Mouse (Mus musculus) hindbrain, embryonic 14.5 days (tissue): ENCODE data around the gene Nt5c1a. TPM values are rescaled to one million over a fixed set of nuclear protein-coding genes. Genes with fewer than 3 reads are reported as not detected.

Experiments
- ATAC-seq: fragments of 200-750 bp; cut with Nextera tagmentation; 2 replicates; pipeline ENCODE4 v1.8.0; 2017; ENCODE audit warnings: moderate number of reproducible peaks, mild to moderate bottlenecking, moderate TSS enrichment, moderate library complexity; ENCODE audit not compliant: low FRiP score
- DNase-seq: peaks from one replicate; pipeline ENCODE4 v3.0.0-alpha.2; 2015; ENCODE audit warnings: low spot score
- H3K27ac ChIP-seq: fragments of 300-500 bp; sonication (generic); 2 replicates; pipeline ENCODE4 v1.5.1; 2014; ENCODE audit warnings: mild to moderate bottlenecking, moderate library complexity
- H3K27me3 ChIP-seq: fragments of 300-500 bp; sonication (generic); 2 replicates; pipeline ENCODE4 v1.6.1; 2014; ENCODE audit warnings: mild to moderate bottlenecking, low read length, mixed read lengths; ENCODE audit not compliant: control insufficient read depth, insufficient read depth
- H3K36me3 ChIP-seq: fragments of 300-500 bp; sonication (generic); replicated peaks from 2 replicates; pipeline ENCODE4 v1.6.1; 2014; ENCODE audit not compliant: control insufficient read depth, insufficient read depth
- H3K4me1 ChIP-seq: fragments of 300-500 bp; sonication (generic); replicated peaks from 2 replicates; pipeline ENCODE4 v1.6.1; 2014; ENCODE audit warnings: antibody characterized with exemption, low read length, mixed read lengths; ENCODE audit not compliant: control insufficient read depth, insufficient read depth
- H3K4me2 ChIP-seq: fragments of 300-500 bp; sonication (generic); replicated peaks from 2 replicates; pipeline ENCODE4 v1.6.1; 2014; ENCODE audit warnings: mild to moderate bottlenecking, moderate library complexity
- H3K4me3 ChIP-seq: fragments of 300-500 bp; sonication (generic); replicated peaks from 2 replicates; pipeline ENCODE4 v1.5.1; 2014; ENCODE audit warnings: mild to moderate bottlenecking, low read length
- H3K9ac ChIP-seq: fragments of 300-500 bp; sonication (generic); 2 replicates; pipeline ENCODE4 v1.6.1; 2014
- H3K9me3 ChIP-seq: fragments of 300-500 bp; sonication (generic); 2 replicates; pipeline ENCODE4 v1.6.1; 2016; ENCODE audit warnings: low read length; ENCODE audit not compliant: control insufficient read depth
- WGBS: fragments of 180-500 bp; shearing (Covaris S2); extraction: QIAGEN DNeasy Blood & Tissue Kit; methylation state at CpG from one replicate; pipeline ENCODE4 v1.1.7; 2014; 5-methylcytosine and 5-hydroxymethylcytosine counted together
- polyA plus RNA-seq: library from polyadenylated mRNA; unstranded; fragments of >200 nt; fragmentation: Nextera tagmentation; extraction: Ambion mirVana; gene quantifications from 2 replicates; pipeline ENCODE4 v1.2.1, GENCODE M21; 2014

Gene Nt5c1a
- polyA plus RNA-seq, 1 experiment from 2014 or later: not detected

DNA sequence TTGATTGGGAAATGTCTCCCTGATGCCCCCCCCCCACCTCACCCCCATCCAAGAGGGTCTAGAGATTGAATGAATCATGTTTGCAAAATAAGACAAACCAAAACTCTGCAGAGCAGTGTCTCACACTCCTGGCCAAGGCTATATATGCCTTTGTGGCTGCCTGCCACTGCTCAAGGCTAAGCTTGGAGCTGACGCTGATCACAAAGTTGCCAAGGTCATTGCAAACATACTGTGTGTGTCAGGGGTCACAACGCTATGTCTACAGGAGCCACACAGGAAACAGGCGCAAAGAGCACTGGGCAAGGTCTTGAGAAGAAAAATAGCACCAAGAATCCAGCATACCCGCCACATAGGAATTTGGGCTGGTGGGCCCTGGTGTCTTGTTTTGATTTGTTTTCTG is 19.3 kb downstream of the Nt5c1a start:
- Histone ChIP-seq H3K9me3 (no peaks in the 10 kb centered on the region), H3K36me3 (no peaks in the 10 kb centered on the region), H3K4me2 (no peak overlapping the region), H3K4me1 (no peaks in the 10 kb centered on the region), H3K9ac (no peak overlapping the region), H3K27me3 (no peaks in the 10 kb centered on the region), H3K4me3 (no peak overlapping the region), H3K27ac (no peak overlapping the region)
- no peak for ATAC-seq
- 86% methylated on average over 4 of the region's 4 CpGs for WGBS
- no peak for DNase-seq

DNA sequence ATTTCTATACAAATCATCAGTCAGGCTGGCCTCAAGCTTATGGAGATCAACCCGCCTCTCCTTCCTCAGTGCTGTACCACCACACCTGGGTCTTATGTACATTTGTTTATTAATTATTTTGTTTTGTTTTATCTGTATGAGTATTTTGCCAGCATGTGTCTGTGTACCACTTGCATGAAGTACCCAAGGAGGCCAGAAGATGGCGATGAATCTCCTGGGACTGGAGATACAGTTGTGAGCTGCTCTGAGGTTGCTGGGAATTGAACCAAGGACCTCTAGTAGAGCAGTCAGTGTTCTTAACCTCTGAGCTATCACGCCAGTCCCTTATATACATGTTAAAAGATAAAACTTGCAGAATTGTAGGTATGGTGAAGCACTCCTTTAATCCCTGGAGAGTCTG is 22.0 kb downstream of the Nt5c1a start:
- DNase-seq: no peak
- 43% methylated on average over 3 of the region's 3 CpGs for WGBS
- Histone ChIP-seq H3K27ac (no peak overlapping the region), H3K9me3 (no peaks in the 10 kb centered on the region), H3K9ac (no peak overlapping the region), H3K36me3 (no peaks in the 10 kb centered on the region), H3K4me2 (no peak overlapping the region), H3K4me3 (no peak overlapping the region), H3K27me3 (no peaks in the 10 kb centered on the region), H3K4me1 (no peaks in the 10 kb centered on the region)
- ATAC-seq: no peak

DNA sequence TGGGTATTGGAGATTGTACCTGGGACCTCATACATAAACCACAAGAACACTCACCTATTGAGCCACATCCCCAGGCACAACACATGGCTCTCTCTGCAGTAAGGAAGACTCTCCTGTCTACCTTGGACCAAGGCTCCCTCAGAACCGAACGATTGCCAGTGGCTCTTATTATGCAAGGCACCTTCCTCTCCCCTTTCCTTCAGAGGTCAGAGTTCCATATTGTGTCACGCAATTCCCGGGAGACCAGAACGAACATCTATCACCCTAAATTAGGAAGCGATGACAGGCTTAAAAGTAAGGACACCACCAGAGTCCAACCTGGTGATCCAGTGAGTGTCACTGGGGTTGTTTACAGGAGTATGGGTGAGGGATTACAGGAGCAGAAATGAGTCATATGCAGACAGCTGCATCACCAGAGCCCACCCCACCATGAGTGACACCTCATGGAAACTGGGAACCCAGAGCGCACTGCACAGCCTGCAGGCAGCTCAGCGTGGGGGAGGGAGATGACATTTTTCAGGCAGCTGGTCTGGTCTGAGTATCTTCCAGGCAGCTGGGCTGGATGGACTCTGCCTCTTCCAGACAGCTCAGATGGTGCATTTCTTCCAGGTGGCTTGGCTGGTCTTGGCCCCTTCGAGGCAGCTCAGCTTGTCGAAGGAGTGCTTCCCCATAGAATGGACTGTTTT is 24.6 kb downstream of the Nt5c1a start:
- H3K4me2 ChIP-seq: no peak overlapping the region
- H3K36me3 ChIP-seq: no peaks in the 10 kb centered on the region
- ATAC-seq: no peak
- H3K9ac ChIP-seq: no peak overlapping the region
- H3K27me3 ChIP-seq: no peaks in the 10 kb centered on the region
- no peak overlapping the region for H3K27ac ChIP-seq
- WGBS: 62% methylated on average over 10 of the region's 10 CpGs
- no peaks in the 10 kb centered on the region for H3K9me3 ChIP-seq
- H3K4me1 ChIP-seq: no peaks in the 10 kb centered on the region
- DNase-seq: no peak
- H3K4me3 ChIP-seq: no peak overlapping the region

DNA sequence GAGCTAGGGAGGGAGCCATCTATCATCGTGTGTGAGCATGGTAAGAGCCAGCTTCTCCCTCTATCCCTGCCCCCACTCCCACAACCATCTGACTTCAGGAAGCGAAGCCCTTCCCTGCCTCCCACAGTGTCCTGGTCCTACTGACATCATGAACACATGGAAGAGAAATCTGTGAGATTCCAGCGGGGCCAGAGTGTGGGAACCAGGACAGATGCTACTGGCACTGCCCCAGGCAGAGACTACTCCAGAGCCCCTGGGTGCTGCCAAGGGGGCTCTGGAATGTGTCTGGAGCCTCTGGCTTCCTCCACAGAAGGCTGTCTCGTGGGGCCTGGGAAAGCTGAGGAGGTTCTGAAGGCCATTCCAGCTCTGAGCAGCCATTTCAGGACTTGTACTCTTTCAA is 26.4 kb downstream of the Nt5c1a start:
- no peak overlapping the region for H3K4me3 ChIP-seq
- H3K27me3 ChIP-seq: peaks cover 2% of the 10 kb centered on the region
- H3K36me3 ChIP-seq: no peaks in the 10 kb centered on the region
- ATAC-seq (no peak), DNase-seq (no peak)
- H3K9me3 ChIP-seq: no peaks in the 10 kb centered on the region
- H3K9ac ChIP-seq: no peak overlapping the region
- H3K4me2 ChIP-seq: no peak overlapping the region
- no peak overlapping the region for H3K27ac ChIP-seq
- 42% methylated on average over 4 of the region's 4 CpGs for WGBS
- no peaks in the 10 kb centered on the region for H3K4me1 ChIP-seq

DNA sequence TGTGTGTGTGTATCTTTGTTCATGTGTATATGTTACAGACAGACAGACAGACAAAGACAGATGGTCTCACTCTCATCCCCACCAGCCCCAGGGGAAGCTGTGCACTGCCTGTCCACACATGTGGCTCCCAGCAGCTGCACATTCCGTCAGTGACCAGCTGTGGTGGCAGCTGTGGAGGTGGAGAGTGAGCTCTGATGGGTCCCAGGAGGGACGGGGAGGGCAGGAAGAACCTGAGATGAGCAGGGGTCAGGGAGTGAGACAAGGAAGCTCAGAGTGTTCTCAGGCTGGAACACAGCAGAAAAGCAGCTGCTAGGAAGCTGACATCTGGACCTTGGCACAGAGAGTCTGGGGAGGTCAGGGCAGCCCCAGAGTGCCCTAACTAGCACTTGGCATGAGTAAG is 27.0 kb downstream of the Nt5c1a start:
- WGBS: 48% methylated on average over 2 of the region's 2 CpGs

DNA sequence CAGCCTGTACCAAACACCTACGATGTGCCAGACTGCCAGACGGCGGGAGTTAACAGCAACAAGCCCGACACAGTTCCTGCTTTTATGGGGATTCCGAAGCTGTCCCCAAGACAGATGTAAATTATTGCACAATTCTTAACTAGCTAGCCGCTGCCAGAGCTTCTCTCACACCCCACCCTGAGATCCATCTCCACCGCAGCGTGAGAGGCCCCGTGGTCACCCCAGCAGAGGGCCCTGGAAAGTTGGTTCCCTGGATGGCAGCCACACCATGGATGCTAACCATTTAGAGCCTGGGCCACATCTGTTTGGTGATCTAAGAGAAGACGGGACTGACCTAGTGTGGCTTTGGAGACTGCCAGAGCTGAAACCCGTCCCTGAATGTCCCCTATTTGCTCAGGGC is 27.9 kb downstream of the Nt5c1a start:
- Histone ChIP-seq H3K4me1 (0 out of 2 replicates have a peak, but pooled peaks cover 4% of the 10 kb centered on the region), H3K4me2 (no peak overlapping the region), H3K27me3 (peaks cover 17% of the 10 kb centered on the region), H3K4me3 (no peak overlapping the region), H3K27ac (no peak overlapping the region), H3K36me3 (no peaks in the 10 kb centered on the region), H3K9me3 (no peaks in the 10 kb centered on the region), H3K9ac (no peak overlapping the region)
- DNase-seq: no peak
- ATAC-seq: no peak
- WGBS: 82% methylated on average over 11 of the region's 11 CpGs

More for the DNA sequence above, 27.0 kb downstream of the Nt5c1a start:
- no peaks in the 10 kb centered on the region for H3K9me3 ChIP-seq
- no peaks in the 10 kb centered on the region for H3K36me3 ChIP-seq
- H3K27me3 ChIP-seq: peaks cover 8% of the 10 kb centered on the region
- H3K9ac ChIP-seq: no peak overlapping the region
- no peak overlapping the region for H3K27ac ChIP-seq
- H3K4me3 ChIP-seq: no peak overlapping the region
- H3K4me2 ChIP-seq: no peak overlapping the region
- DNase-seq (no peak), ATAC-seq (no peak)
- H3K4me1 ChIP-seq: no peaks in the 10 kb centered on the region

DNA sequence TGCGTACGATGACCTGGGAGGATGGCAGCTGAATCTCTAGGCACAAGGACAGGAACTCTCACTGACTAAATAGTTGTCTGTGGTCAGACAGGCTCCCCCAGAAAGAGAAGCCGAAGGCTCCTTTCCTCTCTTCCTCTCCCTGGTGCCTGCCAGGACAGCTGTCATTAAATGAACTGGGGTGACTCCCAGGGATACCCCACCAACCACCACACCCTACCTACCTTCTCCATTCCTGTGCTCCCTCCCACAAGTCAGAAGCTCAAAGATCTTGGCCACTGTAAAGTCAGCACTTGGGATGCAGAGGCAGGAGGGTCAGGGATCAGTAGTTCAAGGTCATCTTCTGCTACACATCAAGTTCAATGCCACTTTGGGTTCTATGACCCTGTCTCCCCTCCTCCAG is 31.5 kb downstream of the Nt5c1a start:
- no peaks in the 10 kb centered on the region for H3K36me3 ChIP-seq
- no peak overlapping the region for H3K27ac ChIP-seq
- no peak overlapping the region for H3K9ac ChIP-seq
- no peak overlapping the region; the same call in 1 of the 2 replicates for H3K4me2 ChIP-seq
- peaks cover 23% of the 10 kb centered on the region for H3K27me3 ChIP-seq
- 64% methylated on average over 3 of the region's 3 CpGs for WGBS
- no peak for DNase-seq
- no peak overlapping the region for H3K4me3 ChIP-seq
- no peaks in the 10 kb centered on the region for H3K9me3 ChIP-seq
- ATAC-seq: no peak
- H3K4me1 ChIP-seq: 0 out of 2 replicates have a peak, but pooled peaks cover 4% of the 10 kb centered on the region

DNA sequence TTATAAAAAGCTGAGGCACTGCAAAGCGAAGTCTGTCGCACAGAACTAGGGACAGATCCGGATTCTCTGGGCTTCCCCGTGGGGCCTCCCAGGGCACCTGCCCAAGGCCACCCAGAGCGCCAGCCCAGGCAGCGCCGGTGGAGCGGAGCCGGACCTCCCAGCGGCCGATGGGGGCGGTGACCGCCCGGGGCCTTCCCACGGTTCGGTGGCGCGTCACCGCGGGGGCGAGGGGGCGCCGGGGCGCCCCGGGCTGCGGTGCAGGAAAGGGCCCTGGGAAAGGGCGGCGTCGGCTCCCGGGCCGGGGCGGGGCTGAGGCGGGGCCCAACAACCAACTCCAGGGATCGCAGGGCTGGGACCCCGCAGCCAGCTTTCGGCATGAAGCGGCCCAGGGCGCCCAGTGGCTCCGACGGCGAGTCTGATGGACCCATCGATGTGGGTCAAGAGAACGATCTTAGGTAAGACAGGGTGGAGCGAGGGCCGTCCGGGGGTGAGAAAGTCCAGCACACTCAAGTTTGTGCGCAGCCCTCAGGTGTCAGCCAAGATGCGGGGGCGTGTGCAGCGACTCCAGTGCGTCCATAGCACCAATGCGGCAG is 32.3 kb downstream of the Nt5c1a start, which contains the start of gene Heyl:
Gene Heyl, plus strand, starts transcription at position 65 of the 593 bp plus-strand sequence.
- Histone ChIP-seq H3K4me3 (peak within 1 kb of the TSS; percentile 29), H3K36me3 (no peaks in the 10 kb centered on the region), H3K9me3 (no peaks in the 10 kb centered on the region), H3K4me1 (0 out of 2 replicates have a peak, but pooled peaks cover 4% of the 10 kb centered on the region), H3K27ac (no peak within 1 kb of the TSS), H3K27me3 (peaks cover 26% of the 10 kb centered on the region), H3K4me2 (peak within 1 kb of the TSS; percentile 56), H3K9ac (no peak within 1 kb of the TSS)
- 2% methylated on average over 52 of the region's 52 CpGs for WGBS
- DNase-seq: no peak
- peak; percentile 37; the same call in 1 of the 2 replicates for ATAC-seq

DNA sequence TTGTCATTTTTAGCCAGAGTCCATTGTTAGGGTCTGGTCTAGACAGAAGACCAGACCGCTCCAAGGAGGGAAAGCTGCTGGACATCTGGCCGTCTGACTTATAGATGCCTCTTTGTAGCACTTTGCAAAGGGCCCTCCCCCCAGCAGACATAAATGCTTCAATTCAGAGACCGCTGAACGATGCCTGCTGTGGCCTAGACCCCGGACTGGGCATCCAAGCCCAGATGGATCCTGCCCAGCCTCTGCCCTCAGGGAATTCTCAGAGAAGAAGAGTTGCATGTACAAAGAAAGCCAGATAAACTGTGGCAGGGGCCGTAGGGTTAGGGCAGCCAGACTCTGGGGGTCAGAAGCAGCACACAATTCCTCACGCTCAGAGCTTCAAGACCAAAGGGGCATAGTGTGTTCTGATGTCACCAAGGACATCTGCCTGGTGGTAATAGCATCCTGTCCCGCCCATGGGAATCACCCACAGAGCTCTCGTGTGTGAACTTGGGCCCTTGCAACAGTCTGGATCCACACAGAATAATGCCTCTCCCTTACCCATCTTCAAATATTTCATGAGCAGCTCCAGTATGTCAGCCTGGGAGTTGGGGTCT is 34.6 kb downstream of the Nt5c1a start:
- Histone ChIP-seq H3K36me3 (no peaks in the 10 kb centered on the region), H3K9me3 (no peaks in the 10 kb centered on the region), H3K9ac (no peak overlapping the region), H3K4me1 (peaks cover 15% of the 10 kb centered on the region; the same call in 1 of the 2 replicates), H3K4me2 (0 out of 2 replicates have a peak overlapping the region, but pooled peaks have one; percentile 19), H3K4me3 (no peak overlapping the region), H3K27me3 (peaks cover 40% of the 10 kb centered on the region), H3K27ac (no peak overlapping the region)
- 53% methylated on average over 9 of the region's 9 CpGs for WGBS
- ATAC-seq: no peak
- no peak for DNase-seq
